Mouse (Mus musculus) brain, embryonic 14.5 days (tissue): Measurements from ENCODE around the gene Prr36. TPM values are rescaled to one million over a fixed set of nuclear protein-coding genes. Genes with fewer than 3 reads are reported as not detected.

Experiments
- DNase-seq: peaks from one replicate; pipeline ENCODE4 v3.0.0-alpha.2; 2011; ENCODE audit warnings: low read depth
- CTCF ChIP-seq: fragments of 200-500 bp; IDR thresholded peaks from 2 replicates; pipeline ENCODE4 v1.5.1; 2012; ENCODE audit warnings: inconsistent platforms, mild to moderate bottlenecking, moderate library complexity, borderline replicate concordance; ENCODE audit not compliant: insufficient read depth, insufficient read length; ENCODE audit errors: extremely low read depth
- POLR2A ChIP-seq: fragments of 200-500 bp; IDR thresholded peaks from 2 replicates; pipeline ENCODE4 v1.6.1; 2012; ENCODE audit warnings: mild to moderate bottlenecking, inconsistent platforms, borderline replicate concordance; ENCODE audit not compliant: poor library complexity, insufficient read depth, insufficient read length, severe bottlenecking; ENCODE audit errors: extremely low read depth
- polyA plus RNA-seq: library from polyadenylated mRNA; depleted of rRNA; stranded (reverse); fragments of >200 nt; gene quantifications from 2 replicates; pipeline ENCODE4 v1.2.3, GENCODE M21; 2012

Gene Prr36
- polyA plus RNA-seq, 1 experiment = 82.9 TPM

GRCm38 (mm10) chr8:4252934-4253841, 35.9 kb upstream of the Prr36 start, which contains the start of gene Snapc2:
Gene Snapc2 (plus strand): TSS chr8:4253080.
- TF ChIP-seq CTCF (no peak), POLR2A (peak; percentile 50; the same call in 1 of the 2 replicates)
- peak; percentile 98 for DNase-seq

GRCm38 (mm10) chr8:4252116-4252760, 35.0 kb upstream of the Prr36 start:
- TF ChIP-seq POLR2A (no peak), CTCF (no peak)

GRCm38 (mm10) chr8:4250306-4250970, 33.2 kb upstream of the Prr36 start:
- peak; percentile 82 for DNase-seq
- TF ChIP-seq POLR2A (no peak), CTCF (peak; percentile 85)

More at GRCm38 (mm10) chr8:4252116-4252760, 35.0 kb upstream of the Prr36 start:
- no peak for DNase-seq

- DNase-seq = peak; percentile 35
- TF ChIP-seq CTCF = no peak
- TF ChIP-seq POLR2A = no peak
Measured at GRCm38 (mm10) chr8:4249213-4249612, 32.0 kb upstream of the Prr36 start.

- DNase-seq = no peak
Measured at GRCm38 (mm10) chr8:4247951-4248540, 30.8 kb upstream of the Prr36 start, which contains the start of gene Tgfbr3l. Gene Tgfbr3l (plus strand): TSS chr8:4248214.

GRCm38 (mm10) chr8:4247241-4247640, 30.0 kb upstream of the Prr36 start:
- no peak for DNase-seq

More at GRCm38 (mm10) chr8:4247951-4248540, 30.8 kb upstream of the Prr36 start, which contains the start of gene Tgfbr3l:
- TF ChIP-seq CTCF = no peak
- no peak for TF ChIP-seq POLR2A

GRCm38 (mm10) chr8:4245737-4246136, 28.5 kb upstream of the Prr36 start:
- no peak for DNase-seq
- TF ChIP-seq CTCF (no peak), POLR2A (no peak)

More at GRCm38 (mm10) chr8:4247241-4247640, 30.0 kb upstream of the Prr36 start:
- TF ChIP-seq POLR2A (no peak), CTCF (no peak)

- TF ChIP-seq POLR2A (no peak), CTCF (no peak)
- no peak for DNase-seq
Measured at GRCm38 (mm10) chr8:4245061-4245460, 27.8 kb upstream of the Prr36 start.

- no peak for TF ChIP-seq CTCF
- TF ChIP-seq POLR2A = no peak
- no peak for DNase-seq
Measured at GRCm38 (mm10) chr8:4239193-4239890, 22.1 kb upstream of the Prr36 start.
